Mouse (Mus musculus) fat pad, adult 2 months (tissue): Measurements from ENCODE around the gene Cyp2ab1.
A peak's percentile ranks its signal among the peaks of the same experiment; 100 is the strongest.
"Not testable (repeated sequence)": the region's sequence is repeated elsewhere in the genome, so short reads cannot be mapped to it uniquely, and the experiment has no call there.

Experiments
- DNase-seq: peaks from one replicate; pipeline ENCODE4 v3.0.0-alpha.2; 2011; ENCODE audit warnings: low read depth, low spot score; ENCODE audit errors: extremely low read depth

The Cyp2ab1 gene

DNA sequence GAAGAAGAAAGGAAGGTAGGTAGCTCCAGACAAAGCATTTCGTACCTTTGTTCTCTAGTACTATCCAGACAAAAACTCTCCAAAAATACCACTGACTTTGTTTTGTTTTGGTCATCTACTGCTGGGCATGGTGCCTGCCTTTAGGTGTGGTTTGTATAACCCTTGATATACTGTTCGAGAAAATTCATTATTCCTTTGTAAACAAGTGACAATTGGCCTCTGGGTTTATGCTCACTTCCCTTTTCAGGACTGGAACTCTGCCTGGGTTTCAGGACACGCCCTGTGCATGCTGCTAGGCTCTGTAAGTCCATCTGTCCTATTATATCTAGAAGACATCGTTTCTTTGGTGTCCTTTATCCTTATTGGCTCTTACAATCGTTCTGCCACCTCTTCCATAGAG lies at the start of gene Cyp2ab1:
Cyp2ab1 (minus strand) TSS at position 119 of the 400 bp plus-strand sequence.
- DNase-seq = no peak

- DNase-seq = no peak
Measured at GRCm38 (mm10) chr16:20371731-20372130, 46.5 kb upstream of the Cyp2ab1 start.

GRCm38 (mm10) chr16:20368221-20368620 lies 43.0 kb upstream of the Cyp2ab1 start:
- DNase-seq = no peak

DNA sequence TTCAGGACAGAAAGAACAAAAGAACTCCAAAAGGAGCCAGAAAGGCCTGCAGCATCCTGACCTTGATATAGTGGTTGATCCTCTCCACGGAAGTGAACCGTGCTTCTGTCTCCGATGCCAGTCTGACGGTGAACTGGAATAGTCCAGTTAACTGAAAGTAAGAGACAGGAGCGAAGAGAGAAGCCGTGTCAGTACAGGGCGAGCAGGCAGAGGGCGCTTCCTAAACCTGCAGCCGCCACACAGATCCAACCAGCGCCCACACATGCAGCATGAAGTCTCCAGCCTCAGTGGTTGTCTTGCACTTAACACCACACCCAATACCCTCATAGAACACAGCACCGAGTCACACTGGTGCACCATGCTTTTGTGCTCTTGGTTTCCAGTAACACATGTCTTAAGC lies 36.9 kb upstream of the Cyp2ab1 start:
- no peak for DNase-seq

- not testable (repeated sequence) for DNase-seq
Measured at GRCm38 (mm10) chr16:20361496-20361895, 36.3 kb upstream of the Cyp2ab1 start.

DNA sequence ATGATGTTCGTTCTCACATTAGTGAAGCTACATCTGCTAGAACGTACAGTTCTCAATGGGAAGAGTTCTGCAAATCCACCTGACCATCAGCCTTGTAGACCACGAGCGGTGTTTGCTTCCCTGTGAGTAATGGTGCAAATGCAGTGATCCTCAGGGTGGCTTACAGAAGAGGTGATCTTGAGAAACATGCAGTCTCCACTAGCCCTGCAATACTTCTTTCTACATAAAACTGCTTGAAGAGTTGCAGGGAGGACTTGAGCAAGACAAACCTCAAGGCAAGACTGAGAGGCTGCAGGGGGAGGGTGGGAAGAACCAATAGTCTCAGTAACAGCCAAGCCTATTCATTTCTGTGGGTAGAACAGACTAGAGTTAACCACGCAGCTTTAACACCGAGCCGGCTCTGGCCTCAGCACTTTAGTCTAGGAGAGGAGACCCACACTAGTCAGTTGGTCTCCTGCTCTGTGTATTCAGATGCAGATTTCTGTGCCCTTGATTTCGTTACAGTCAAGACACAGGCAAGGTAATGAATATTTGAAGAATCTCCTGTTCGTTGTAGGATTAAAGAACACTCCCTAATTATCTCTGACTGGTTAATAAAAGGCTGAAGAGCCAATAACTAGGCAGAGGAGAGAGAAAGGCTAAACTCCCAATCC lies 34.6 kb upstream of the Cyp2ab1 start:
- DNase-seq = no peak

- no peak for DNase-seq
Measured at GRCm38 (mm10) chr16:20357837-20358236, 32.6 kb upstream of the Cyp2ab1 start.

- no peak for DNase-seq
Measured at GRCm38 (mm10) chr16:20354762-20355161, 29.6 kb upstream of the Cyp2ab1 start.

GRCm38 (mm10) chr16:20354011-20354410 lies 28.8 kb upstream of the Cyp2ab1 start:
- no peak for DNase-seq

DNA sequence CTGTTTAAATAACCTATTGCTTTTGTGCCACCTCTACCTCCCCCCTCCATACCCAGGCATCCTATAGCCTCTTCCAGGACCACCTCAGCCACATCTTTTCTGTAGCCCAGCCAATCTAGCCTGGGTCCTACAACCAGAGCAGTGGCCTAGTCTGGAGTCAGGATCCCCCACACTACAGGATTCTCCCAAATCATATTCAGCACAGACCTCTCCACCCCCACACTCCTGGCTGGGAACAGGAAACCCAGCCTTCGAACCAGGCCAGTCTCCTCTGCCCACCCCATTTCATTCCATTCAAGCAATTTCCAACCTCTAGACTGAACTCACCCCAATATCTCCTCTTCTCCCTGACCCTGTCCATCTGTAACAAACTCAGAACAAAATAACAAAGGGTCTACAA lies 20.3 kb upstream of the Cyp2ab1 start:
- no peak for DNase-seq

GRCm38 (mm10) chr16:20338616-20339015 lies 13.4 kb upstream of the Cyp2ab1 start:
- DNase-seq = no peak

- no peak for DNase-seq
Measured at GRCm38 (mm10) chr16:20334918-20335317, 9.7 kb upstream of the Cyp2ab1 start.

- DNase-seq = no peak
Measured at GRCm38 (mm10) chr16:20328306-20328705, 3.1 kb upstream of the Cyp2ab1 start.

- DNase-seq = no peak
Measured at GRCm38 (mm10) chr16:20323907-20324306, 1.3 kb downstream of the Cyp2ab1 start.

GRCm38 (mm10) chr16:20322274-20322673 lies 2.9 kb downstream of the Cyp2ab1 start:
- DNase-seq = no peak

- no peak for DNase-seq
Measured at GRCm38 (mm10) chr16:20316770-20317169, 8.4 kb downstream of the Cyp2ab1 start.

DNA sequence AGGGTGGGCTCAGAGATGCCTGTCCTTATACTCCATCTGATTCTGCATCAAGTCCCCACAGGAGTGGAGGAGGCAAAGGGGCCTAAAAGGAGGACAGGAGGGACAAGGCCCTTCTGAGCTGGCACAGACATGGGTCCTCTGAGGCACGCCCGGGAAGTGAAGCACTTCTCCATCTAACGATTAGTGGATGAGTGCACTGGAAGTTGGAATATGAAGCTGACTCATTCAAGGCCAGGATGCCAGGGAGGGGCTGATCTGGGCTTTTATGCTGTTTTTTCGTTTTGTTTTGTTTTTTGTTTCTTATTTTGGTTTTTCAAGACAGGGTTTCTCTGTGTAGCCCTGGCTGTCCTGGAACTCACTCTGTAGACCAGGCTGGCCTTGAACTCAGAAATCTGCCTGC lies 9.9 kb downstream of the Cyp2ab1 start:
- DNase-seq = no peak

- DNase-seq = no peak
Measured at GRCm38 (mm10) chr16:20312272-20312671, 12.9 kb downstream of the Cyp2ab1 start.

DNA sequence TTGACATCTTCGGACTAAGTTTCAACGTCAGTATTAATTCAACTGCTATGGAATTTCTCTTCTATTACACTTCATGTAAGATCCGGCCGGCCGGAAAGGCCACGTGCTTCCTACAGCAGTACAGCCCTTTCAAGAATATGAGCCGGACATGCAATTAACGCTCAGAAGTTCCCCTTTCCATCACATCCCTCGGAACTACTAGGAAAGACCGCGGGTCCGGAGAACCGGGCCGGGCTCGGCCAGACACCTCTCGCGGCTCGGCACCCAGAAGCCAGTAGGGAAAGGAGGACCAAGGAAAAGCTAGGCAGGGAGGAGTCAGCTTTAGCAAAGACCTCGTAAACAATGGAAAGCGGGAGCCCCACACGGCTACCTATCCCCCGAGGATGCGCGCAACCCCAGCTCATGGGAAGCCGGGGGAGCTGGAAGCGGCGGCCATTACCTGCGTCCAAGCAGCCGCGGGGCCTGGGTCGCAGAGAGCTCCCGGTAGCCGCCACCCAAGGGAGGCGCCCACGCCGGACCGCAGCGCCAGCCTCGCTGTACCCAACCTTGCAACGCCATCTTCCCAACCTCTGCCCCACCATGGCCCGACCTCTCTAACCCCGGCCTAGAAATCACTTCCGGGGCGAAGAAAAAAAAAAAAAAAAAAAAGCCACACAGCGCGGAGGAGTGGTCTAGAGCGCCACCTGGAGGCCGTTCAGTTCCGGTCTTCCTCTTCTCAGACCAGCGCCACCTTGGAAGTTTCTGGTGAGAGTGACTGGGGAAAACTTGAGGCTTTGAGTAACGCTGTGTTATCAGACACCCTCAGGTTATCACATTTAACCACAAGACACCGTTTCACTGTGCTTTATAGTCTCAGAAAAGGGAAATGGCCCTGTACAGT lies 23.2 kb downstream of the Cyp2ab1 start, which contains the start of gene Parl:
Parl (minus strand) TSS at position 618 of the 880 bp plus-strand sequence.
- peak; percentile 18 for DNase-seq

- DNase-seq = no peak
Measured at GRCm38 (mm10) chr16:20300076-20300475, 25.1 kb downstream of the Cyp2ab1 start.

- no peak for DNase-seq
Measured at GRCm38 (mm10) chr16:20280238-20280637, 45.0 kb downstream of the Cyp2ab1 start.

GRCm38 (mm10) chr16:20279395-20279794 lies 45.8 kb downstream of the Cyp2ab1 start:
- DNase-seq = no peak
